Mouse (Mus musculus) spleen, postnatal 4 days (tissue): Measurements from ENCODE around the gene E130114P18Rik.

Source experiments
- DNase-seq, 2 experiments: peaks; one replicate each; pipeline ENCODE4 v3.0.0; 2022; ENCODE audit warnings: low spot score in 2 of 2

The E130114P18Rik gene

DNA sequence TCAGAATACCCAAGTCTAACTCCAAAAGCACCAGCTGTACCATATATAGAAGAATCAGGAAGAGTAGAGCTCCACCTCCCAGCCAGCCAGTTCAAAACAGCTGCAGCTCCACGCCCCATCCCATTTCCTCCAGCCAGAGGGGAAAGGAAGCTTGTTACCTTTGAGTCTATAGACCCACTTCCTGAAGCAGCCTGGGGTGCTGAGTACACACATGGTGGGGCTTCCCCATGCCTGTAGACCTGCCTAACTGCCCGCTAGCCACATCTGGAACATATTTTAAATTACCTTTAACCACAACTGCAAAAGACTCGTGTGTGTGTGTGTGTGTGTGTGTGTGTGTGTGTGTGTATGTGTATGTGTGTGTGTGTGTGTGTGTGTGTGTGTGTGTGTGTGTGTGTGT, 120.3 kb downstream of the E130114P18Rik start:
- DNase-seq, result no peak

GRCm38 (mm10) chr4:97649626-97650015, 128.3 kb downstream of the E130114P18Rik start:
- DNase-seq, result no peak

GRCm38 (mm10) chr4:97648825-97649625, 128.9 kb downstream of the E130114P18Rik start:
- no peak for DNase-seq

DNA sequence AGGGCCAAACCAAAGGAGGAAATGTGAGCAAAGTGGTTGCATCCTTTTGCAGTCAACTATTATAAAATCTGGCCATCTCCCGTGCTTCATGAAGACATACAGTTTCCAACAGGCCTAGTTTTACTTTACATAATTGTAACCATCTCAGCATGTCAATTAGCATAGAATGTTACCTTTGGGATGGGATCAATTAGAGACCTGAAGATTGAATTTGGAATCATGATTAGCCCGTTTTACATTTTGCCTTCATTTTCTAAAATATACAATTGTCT, 129.5 kb downstream of the E130114P18Rik start:
- no peak for DNase-seq

- DNase-seq, result no peak
Observed at GRCm38 (mm10) chr4:97647700-97648435, 130.0 kb downstream of the E130114P18Rik start.

DNA sequence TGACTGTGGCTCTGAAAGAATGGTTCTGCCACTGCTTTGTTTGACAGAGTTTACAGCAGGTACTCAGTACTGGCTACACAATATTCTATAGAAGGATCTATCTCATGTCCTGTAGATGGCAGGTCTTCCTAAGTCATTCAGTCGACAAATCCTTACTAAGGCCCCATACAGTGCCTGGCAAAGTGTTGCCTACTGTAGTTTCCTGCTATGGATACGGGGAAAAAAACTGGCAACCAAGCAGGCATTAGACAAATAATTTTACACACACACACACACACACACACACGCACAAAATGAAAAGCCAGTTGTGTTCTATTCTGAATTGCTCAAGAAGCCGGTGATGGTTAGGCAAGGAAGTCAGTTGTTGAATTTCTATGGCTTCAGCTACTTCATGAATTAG, 130.6 kb downstream of the E130114P18Rik start:
- DNase-seq, result no peak

DNA sequence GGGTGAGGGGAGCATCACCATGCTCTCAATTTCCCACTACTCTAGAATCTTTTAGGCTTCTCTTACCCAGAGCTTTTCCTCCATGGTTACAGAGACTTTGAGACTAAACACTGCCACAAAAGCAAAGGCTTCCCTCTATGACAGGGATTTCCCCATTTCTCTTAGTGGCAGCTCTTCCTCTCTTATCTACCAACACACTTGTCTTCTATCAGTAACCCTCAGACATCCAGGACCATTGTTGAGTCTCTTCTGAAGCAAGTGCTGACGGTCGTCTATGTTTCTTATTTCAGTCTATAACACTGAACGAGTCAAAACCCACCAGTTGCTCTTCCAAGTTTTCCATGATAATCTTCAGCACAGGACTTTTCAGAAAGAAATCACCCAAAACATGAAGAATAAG, 137.5 kb downstream of the E130114P18Rik start:
- no peak for DNase-seq

- no peak for DNase-seq
Observed at GRCm38 (mm10) chr4:97636569-97636968, 141.3 kb downstream of the E130114P18Rik start.

DNA sequence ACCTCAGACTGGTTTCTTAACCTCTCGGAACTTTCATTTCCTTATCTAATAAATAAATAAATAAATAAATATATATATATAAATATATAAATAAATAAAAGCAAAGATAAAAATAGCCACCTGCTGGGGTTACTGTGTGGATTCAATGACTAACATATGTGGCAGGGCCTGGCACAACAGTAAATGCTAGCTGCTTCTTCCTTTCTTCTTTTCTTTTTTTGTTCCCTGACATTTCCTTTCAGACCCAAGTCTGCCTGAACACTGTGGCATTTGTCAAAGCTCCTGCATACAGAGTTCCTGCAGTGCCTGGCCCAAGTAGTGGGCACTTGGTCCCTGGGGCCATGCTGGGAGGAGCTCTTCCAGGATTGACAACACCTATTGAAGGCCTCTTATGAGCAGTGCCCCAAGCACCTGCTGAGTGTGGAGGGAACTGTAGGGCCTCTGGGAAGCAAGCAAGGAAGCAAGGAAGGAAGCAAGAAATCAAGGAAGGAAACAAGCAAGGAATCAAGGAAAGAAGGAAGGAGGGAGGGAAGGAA, 142.1 kb downstream of the E130114P18Rik start:
- no peak for DNase-seq

DNA sequence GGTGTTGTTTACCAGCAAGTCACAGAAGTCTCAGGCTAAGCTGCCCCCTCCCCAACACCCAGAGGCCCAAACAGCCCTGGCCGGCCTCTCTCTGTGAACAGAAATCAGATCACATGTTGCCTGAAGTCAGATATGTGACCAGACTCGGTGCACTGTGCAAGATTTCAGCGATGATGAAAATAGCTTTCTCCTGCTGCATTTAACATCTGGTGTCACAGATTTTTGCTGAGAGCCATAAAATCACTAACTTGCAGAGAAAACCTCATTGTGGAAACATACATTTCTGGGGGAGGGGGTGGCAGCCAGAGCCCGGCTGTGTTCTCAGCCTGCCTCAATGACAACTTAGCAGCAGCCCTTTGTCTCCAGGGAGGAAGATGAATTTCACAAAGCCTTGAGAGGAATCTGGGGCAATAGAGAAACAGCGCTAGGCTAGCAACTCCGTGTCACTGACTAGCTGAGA, 142.6 kb downstream of the E130114P18Rik start:
- no peak for DNase-seq

DNA sequence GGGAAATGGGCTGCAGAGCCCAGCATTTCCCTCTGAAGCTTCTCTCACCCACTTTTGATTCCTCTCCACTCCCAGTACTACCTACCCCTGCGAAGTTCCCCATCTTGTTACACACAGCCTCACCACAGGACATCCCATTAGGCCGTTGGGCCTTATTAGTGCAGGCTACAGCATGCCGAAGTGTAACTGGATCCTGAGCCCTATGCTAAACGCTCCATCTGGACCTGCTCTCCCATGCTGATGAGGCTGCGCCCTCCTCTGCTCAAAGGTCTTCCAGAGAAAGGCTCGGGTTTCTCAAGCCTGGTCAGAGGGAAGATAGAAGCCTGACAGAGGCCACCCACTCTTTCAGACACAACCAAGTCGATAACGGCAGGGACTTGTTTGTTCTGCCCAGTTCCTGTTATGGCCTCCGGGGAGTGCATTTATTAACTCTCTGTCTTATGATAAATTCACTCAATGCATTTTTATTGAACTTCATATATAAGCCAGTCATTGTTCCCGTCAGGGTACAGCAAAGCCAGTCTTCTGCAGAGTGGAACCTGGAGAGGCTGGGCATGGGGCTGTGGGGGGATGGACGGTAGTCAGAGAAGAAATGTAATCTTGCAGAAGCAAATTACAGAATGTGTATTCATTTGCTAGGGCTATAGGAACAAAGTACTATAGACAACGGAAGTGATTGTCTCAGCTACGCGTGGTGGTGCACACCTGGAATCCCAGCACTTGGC, 148.8 kb downstream of the E130114P18Rik start:
- no peak for DNase-seq

GRCm38 (mm10) chr4:97626002-97626720, 151.7 kb downstream of the E130114P18Rik start:
- no peak for DNase-seq

GRCm38 (mm10) chr4:97623165-97623564, 154.7 kb downstream of the E130114P18Rik start:
- no peak for DNase-seq

- DNase-seq, result no peak
Observed at GRCm38 (mm10) chr4:97621731-97622130, 156.1 kb downstream of the E130114P18Rik start.

GRCm38 (mm10) chr4:97620409-97620808, 157.5 kb downstream of the E130114P18Rik start:
- DNase-seq, result no peak

DNA sequence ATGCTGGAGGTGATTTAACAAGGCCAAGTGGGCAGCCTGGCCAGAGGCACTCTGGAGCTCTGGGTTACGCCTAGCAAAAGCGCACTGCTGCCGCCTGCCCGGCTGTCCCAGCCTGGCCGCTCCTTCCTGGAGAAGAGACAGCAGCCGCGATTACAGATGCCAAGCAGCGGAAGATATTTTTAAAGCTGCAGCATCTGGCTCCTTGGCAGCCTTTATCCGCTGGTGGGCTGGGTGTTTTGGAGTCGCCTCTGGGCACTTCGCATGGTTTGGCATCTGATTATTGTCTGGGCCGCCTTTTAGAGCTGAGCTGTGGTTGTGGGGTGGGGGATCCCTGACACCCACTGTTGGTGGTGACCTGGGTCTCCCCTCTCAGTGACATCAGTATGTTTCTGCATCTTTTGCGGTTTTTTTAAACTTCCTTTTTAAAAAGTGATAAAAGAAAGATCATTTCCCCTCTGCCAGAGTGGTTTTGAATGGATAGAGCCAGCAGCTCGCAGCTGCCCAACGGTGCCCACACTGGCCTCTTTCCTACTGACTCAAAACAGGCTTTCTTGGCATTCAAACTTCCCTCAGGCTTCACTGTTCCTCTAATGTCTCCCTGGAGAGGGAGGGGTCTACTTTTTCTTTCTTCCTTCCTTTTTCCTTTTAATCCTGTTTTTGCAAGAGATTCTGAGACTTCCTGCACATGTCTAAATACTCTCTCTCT, 159.1 kb downstream of the E130114P18Rik start:
- no peak for DNase-seq

DNA sequence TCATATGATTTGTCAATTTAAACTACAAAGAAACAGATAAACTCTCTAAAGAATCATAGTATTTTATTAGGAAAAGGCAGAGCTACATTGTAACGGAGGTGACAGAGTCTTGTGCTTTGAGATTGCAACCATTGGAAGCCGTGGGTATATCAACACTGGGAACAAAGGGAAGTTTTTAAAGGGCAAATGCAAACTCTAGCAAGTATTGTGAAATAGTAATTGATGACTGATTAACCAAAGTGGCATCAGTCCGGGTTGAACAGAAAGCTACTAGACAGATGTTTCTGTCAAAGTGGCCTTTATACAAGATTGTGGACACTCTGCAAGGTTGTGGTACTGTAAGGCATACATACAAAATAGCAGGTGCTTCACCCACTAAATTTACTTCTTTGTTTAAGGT, 162.8 kb downstream of the E130114P18Rik start:
- no peak for DNase-seq

DNA sequence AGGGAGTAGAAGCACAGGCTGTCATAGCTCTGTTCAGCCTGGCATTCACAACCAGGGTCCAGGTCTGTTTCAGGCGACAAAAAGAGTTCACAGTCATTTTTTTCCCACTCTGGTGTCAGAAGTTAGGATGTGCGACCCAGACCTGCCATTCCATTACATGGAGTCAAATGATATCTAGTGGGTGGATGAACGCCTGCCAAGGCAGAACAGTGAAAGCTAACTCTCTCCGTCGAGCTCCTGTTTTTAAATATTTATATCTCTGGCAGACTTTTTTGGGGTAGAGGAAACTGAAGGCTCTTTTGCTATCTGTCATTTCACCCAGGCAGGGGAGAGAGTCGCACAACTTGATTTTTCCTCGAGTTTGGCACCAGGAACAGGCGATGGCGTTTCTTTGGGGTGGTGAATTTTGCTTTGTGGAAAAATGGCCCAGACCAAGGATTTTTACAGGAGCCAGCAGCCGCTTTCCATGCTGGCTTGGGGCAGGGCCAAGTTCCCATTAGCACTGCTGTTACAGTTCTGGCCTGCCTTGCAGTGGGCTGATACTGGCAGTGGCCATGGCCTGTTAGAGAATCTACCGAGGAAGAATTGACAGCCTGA, 166.5 kb downstream of the E130114P18Rik start:
- no peak for DNase-seq

- no peak for DNase-seq
Observed at GRCm38 (mm10) chr4:97609831-97610727, 167.8 kb downstream of the E130114P18Rik start.

DNA sequence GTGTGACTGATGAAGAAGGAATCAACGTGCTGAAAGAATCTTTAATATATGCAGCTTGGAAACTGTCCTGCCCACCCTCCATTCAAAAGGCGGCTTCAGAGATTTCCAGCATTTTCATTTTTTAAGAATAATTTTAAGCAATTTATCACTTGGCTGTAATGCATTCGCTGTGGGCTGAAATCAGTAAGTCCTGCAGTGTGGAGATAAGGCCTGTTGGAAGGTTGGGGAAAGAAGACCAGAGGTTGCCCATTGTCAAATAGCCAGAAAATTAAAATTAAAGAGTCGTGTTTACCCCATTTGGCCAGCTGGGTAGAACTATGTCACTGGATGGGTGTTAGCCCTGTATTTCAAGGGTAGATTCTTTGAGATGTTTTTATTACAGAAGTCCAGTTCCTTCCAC, 168.5 kb downstream of the E130114P18Rik start:
- no peak for DNase-seq
